Mouse (Mus musculus) right cerebral cortex, postnatal 36 days (tissue): ENCODE data around the gene Ano10.
A peak's percentile ranks its signal among the peaks of the same experiment; 100 is the strongest.

ENCODE experiments used
- DNase-seq, 2 experiments: peaks; one replicate each; pipeline ENCODE4 v3.0.0; 2022; ENCODE audit warnings: low spot score in 2 of 2, mixed read lengths in 1 of 2

Gene Ano10

DNA sequence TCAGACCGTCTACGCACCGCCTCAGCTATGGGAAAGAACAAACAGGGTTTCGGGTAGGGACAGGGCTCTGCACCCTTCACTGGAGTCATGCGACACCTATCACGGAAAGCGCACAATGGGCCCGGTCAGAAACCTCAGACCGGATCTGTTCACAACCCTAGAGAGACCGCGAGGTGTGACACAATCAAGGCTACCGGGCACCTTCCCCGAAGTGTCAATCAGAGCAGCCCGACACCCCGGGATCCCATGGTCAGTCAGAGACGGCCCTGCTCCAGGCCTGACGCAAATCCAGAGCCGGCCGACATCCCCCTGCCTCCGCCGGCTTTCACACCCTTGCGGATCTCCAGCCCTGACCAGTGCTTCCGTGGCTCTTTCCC lies 370 bp downstream of the Ano10 start:
- DNase-seq = peak in 1 of 2 experiments; percentile 23

DNA sequence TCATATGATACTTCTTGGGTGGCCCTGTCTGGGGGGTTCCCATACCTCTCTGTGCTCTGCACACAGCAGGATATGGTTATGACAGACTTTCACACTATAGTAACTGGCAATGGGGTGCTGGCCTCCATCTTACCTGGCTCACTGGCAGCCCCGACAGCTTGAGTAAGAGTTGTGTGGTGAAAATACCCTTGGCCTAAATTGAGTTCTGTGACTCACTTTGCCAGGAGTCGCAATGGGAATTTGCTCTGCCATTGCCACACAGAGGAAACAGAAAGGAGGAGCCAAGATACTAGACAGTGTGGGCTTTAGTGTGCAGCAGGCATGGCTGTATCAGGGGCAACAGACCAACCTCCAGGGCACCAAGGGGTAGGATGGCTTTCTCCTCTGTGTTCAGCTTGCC lies 4.0 kb downstream of the Ano10 start:
- DNase-seq = no peak

DNA sequence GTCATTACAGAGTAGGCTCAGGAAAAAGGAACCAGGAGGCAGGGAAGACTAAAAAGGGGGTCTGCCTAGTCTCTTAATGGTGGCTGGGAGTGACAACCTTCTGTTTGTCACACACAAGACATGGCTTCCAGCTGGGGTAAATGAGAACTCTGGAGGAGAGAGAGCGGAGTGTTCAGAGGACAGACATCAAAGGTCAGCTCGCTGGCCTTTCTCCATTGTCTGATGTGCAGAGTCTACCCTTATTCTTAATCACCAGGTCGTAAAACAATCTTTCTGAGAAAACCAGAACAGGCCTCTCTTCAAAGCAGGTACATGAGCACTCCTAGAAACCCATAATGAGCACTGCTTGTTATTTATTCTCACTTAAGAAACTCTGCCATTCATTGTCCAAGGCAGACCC lies 5.8 kb downstream of the Ano10 start:
- DNase-seq = no peak

DNA sequence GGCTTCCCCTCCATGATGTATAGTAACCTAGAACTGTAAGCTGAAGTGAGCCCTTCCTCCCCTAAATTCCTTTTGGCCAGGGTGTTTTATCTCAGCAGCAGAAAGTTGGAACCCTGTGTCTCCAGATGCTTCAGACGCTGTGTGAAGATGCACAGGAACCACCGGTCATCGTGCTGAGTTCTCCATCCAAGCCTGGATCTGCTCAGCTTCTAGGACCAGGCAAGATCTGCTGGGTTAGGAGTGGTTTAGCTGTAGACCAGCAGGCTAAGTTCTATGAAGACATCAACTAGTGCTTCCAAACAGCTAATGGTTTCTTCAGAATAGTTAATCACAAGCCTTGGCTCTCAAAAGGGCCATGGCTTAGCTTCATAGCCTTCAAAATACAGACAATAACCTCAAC lies 6.7 kb downstream of the Ano10 start:
- no peak for DNase-seq

DNA sequence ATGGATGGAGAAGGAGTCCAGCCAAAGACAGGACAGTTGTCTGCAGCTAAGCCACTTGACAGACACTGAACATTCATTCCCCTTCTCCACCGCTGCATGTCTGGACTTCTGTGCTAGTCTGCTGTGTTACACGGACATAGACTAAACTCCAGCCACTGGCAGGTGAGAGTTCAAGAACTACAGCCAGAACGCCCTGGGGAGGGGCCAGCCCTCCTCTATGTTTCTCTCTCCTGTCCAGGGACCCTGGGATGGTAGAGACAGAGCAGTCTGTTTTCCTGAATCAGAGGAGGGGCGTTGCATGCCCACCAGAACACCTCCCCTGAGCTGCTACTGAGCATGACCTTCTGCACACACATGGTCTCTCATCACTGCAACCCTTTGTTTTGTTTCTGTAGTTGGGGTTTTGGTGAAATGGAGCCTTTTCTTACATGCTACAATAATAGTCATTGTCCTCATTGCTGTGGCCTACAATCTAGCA lies 8.4 kb downstream of the Ano10 start:
- DNase-seq = no peak

DNA sequence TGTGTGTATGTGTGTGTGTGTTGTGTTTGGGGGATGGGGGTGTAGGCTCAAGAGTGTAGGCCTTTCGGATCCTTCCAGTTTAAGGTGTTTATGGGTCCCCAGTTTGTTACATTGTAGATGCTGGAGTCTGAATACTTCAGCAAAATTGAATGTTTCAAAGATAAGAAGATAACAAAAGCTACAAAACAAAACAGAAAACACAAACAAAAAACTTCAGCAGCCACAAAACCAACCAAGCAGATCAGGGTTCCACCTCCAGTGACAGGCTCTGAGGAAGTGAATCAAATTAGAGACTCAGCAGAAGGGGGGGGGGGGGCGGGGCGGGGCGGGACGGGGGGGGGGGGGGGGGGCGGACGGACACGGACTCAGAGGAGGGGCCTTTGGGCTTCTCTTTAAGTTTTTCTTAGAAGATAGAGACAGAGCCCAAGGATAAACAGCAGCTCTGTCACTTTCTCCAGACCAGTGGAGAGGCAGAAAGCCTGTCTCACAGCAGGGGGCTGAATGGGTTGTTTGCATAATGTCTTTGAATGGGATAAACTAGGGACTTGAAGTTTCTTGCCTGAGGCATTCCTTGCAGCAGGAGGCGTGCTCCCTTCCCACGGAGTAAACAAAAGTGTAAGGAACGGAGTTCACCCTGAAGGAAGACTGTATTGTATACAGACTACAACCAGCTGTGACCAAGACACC lies 8.9 kb downstream of the Ano10 start:
- no peak for DNase-seq

DNA sequence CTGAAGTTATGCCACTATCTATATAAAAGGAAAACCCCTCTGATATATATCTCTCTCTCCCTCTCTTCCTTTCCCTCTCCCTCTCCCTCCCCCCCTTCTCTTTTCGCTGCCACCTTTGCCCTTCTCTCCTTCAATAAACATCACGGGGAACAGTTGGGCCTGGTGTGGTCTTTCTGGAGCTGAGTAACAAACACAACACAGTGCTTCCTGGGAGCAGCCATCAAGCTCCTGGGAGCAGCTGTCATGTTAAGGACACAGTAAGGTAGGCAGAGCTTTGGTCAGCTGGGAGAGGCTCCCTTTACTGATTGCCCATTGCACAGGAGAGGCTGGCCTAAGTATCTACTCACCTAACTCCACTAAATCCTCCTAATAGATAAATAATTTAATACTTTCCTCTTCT lies 9.5 kb downstream of the Ano10 start:
- DNase-seq = no peak

DNA sequence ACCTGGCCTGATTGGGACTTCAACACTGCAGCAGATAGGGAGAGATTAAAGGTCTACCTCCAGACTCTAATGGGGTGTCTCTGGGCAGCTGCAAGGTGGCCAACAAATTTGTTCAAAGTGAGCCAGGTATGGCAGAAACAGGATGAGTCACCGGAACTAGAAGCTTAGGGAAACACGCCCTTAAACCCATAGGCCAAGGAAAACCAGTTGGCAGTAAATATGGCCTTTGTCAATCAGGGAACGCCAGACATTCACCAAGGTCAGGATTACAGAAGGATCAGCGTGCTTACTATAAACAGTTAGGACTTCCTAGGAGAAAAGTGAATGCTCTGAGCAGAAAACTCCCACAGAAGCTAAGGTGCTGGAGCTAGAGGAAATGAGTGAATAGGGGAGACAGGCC lies 13.2 kb downstream of the Ano10 start:
- no peak for DNase-seq

DNA sequence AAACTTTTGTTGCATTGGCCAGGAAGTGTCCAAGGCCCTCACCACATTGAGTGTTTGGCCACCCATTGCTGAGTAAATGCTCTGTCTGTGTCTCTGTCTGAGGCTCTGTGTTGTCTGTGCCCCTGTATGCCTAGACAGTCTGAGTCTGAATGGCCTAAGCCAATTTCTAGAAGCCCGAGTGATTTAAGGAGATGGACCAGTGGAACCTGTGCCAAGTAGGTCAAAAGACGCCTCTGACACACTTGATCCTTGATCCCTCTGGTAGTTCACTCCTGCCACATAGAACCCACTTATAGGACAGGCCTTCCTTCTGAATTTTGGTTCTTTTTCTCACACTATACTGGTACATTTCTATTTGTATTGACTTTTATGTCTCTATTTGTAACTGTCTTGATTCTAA lies 17.6 kb downstream of the Ano10 start:
- no peak for DNase-seq

DNA sequence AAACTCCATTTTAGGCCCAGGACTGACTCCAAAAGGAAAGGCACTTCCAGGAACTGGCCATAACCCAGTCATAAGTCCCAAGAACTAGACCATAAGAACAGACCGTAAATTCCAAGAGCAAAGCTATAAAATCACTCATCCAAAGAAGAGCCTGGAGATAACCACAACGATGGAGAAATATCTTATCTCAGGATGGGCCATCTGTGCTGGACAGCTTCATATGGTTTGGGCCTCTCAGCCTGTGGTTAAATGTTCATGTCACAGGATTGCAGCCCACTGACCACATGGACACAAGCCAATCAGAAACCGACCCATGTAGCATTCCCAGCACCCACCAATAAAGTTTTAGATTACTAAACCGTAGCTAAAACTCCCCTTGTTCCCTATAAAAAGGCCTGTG lies 18.1 kb downstream of the Ano10 start:
- DNase-seq = no peak

DNA sequence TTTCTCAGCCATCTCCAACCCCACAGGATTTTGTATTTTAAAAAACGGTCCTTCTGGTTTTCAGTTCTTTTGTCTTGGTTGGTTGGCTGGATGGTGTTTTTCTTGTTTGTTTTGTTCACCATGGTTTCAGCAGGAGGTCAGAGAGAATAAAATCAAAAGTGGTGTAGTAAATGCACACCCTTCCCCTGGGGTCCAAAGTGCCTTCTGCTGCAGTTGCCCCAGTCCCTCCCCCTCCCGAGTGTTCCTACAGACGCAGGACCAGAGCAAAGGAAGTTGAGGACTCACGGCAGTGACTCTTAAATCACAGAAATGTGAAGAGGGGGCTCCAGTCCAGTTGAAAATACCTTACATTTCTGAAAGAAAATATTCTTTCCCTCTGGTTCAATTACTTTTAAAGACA lies 19.9 kb downstream of the Ano10 start:
- DNase-seq = no peak

DNA sequence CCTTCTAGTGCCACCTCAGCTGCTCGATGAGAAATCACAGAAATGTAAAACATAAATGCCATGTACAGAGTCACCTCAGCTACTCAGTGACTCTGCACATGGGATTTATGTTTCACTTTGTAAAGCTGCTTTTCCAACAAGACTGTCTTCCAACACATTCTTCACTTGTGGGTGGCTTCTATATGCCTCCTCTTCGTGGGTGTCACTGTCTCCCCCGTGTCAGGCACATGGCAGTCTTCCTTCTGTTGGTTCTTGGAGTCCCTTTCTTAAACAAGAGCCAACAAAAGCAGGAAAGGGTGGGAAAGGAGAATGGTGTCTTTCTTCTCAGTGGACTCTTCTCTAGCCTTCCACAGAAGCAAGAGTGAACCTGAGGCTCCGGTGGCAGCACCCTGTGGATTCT lies 20.3 kb downstream of the Ano10 start:
- peak; percentile 59 to 77 for DNase-seq

DNA sequence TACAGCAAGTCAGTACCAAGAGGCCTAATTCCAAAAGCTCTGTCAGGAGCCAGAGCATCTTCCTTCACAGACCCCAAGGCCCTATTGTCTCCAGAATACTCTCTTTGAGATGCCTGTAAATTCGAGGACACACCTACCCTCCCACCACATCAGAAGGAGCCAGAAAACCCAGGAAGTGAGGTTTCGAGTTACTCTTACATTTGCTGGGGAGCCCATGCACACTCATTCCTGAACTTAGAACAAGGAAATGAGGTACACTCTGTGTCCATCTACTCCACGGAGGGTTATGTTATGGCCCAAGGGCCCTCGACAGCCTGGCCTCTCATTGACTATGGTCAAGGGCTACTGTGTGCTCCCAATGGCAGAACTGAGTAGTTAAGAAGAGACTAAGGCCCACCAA lies 22.4 kb downstream of the Ano10 start:
- no peak for DNase-seq

DNA sequence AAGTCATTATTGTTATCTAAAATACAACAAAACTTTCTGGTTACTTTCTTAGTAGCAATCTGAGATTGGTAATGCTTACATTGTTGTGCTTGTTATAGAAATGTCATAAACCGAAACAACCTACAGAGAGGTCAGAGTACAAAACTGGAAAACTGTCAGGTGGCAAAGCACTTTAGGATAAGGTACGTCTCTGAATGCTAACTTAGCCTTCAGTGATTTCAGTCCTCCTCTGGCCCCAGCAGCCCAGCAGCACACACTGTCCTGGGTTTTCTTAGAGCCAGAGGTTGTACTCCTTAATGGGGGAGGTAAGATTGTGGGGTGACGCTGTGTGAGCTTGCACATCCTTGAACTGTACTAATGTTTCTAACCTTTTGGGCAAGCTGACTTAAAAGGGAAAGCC lies 22.9 kb downstream of the Ano10 start:
- DNase-seq = no peak

DNA sequence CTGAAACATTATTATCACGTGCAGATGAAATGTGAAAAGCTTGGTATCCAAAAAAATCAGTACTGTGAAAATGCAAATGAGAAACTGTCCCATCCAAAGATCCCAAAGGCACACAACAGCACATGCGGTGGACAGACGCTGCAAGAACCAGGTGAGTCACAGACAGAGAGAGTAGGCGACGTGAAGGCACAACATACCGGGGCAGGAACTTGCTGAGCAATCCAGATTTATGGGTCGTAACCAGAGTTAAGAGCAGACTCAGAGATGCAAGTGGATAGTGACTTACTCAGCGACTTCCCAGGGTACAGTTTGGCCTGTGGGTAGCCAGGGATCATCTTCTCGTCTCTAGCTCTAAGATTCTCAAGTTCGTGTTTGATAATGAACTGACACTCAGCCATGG lies 23.3 kb downstream of the Ano10 start:
- DNase-seq = no peak

DNA sequence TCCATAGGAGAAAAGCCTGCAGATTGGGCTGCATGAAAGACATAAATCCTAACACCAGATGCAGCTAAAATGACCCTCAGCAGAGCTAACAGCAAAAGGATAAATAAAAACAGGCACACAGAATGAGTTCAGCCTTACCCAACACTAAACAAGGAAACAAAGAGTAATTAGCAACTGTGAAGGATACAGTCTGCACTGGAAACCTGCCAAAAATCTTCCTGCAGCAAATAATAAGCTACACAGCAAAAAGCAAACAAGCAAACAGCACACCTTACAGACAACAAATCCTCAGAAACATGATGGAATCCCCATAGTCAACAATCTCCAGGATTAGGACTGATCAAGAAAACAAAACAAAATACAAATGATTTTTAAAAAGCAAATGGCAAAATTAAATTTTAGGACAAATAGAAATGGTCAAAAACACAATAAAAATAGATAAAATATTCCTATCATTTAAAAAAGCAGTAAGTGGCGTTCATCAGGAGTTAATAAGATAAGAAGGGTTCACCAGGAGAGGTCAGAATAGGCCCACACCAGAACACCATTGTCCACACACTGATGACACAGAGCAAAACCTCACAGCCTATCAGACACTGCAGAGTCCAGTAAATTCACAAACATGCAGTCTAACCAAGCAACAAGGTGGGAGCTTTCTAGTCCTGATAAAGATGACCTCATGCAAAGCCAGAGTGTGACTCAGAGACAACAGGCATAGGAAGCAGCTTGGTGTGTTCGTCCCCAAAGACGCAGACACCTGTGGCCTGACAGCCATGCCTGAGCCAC lies 24.8 kb downstream of the Ano10 start:
- DNase-seq = no peak

DNA sequence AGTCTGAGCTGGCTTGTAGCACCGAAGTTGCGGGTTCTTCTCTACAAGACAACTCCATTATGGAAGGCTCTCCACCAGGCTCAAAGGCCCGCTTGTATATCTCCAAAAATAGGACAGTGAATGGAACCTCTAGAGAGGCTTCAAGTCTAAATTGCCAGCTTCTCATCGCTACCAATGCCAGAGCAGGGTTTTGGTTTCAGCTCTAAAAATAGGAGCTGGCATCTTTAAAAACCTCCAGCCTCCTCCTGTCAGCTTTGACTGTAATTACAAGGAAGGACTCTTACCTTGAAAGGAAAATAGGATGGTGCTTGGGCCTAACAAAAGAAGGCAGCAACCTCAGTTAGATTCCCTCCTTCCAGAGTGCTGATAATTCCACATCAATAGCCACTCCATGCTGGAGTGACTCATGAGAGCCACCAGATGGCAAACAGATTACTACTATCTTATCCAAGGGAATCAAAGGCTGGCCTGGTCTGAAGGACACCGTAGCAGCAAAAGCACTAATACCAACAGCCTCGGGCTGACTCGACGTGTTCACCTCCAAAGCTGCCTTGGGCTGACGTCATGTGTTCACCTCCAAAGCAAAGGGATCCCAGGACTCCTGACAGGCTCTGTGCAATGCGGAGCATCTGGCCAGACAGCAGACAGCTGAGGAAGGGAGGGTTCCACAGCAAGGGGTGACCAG lies 28.6 kb downstream of the Ano10 start:
- DNase-seq = no peak

DNA sequence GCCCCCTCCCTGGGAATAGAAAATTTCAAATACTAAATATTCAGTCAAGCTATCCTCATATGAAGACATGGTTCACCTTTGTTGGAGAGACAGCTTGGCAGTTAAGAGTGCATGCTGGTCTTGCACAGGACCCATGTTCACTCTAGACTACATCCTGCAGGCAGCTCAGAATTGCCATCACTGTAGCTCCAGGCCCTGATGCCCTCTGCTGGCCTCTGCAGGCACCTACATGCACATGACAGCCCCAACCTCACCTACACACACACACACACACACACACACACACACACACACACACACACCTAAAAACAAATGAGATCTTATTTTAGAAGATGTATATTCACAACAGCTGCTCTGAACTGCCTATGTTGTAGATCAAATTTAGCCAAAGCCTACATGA lies 31.1 kb downstream of the Ano10 start:
- DNase-seq = no peak

DNA sequence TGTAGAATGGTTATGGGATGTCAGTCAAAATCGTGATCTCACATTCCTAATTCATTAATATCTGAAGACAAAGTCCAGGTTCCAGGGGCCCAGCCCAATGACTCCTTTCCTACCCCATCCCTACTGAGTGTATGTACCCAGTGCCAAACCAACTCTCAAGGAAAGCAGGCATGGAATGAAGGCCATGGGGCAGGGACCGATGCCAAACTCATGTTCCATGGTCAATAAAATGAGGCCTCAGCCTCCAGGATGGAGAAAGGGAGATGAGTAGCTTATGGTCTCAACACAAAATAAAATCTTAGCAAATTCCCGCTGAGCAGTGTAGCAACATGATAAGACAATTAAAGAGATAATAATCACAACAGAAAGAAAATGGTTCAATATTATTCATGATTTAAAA lies 39.8 kb downstream of the Ano10 start:
- no peak for DNase-seq

DNA sequence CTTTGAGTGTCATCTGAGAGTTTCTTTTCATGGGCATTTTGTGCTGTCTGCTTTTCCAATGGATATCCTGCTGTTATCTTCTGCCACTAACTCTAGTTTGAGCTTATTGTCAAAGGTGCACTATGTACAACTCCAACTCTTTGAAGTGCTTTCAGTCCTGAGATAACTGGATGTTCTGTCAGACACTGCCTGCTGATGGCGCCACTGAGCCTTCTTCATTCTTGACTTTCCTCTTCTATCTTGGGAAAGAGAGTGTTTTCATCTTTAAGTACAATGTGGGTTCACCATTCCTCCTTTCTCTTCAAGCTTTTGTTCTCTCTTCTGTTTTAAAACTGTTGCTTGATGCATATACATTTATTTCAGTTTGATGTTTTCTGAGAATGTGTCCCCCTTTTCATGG lies 42.1 kb downstream of the Ano10 start:
- no peak for DNase-seq

DNA sequence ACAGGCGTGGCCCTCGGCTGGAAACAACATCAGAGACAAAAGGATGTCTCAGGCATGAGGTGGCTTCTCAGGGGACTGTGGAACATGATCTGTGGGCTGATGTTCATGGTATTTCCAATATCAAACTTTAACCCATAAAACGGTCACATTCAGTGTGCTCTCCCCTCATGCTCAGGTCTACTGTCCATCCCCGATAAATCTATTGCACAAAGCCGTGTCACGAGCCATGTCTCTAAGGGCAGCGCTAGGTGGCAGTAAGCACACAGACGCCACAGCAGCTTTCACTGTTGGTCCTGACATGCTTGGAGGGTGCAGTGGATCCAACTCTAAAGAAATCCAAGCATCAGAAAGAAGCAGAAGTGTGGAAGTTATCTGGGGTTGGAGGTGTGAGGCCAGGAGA lies 46.1 kb downstream of the Ano10 start:
- DNase-seq = no peak

DNA sequence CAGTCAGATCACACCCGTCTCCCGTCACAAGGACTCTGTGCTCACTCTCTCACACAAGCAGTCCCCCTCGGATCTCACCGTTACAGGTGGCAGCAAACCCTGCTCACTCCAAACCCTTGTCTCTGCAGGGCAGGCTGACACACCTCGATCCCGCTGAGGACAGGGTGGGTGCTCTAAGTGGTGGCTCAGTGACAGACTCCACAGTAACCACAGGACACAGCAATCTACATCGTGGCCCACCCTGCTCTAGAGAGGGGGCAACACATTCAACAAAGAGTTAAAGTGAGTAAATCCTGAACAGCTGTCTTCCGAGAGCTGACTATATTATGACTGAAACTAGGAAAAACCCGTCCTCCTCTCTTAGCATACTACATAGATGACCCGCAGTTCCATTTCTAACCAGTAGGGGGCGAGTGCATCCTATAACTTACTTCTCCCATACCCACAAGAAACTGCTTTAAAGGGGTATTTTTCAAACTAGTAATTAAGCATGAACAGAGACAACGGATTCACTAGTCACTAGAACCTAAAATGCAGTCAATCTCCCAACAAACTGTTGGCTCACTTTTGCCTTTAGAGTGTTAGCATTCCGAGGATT lies 46.7 kb downstream of the Ano10 start:
- peak; percentile 69 to 74 for DNase-seq

DNA sequence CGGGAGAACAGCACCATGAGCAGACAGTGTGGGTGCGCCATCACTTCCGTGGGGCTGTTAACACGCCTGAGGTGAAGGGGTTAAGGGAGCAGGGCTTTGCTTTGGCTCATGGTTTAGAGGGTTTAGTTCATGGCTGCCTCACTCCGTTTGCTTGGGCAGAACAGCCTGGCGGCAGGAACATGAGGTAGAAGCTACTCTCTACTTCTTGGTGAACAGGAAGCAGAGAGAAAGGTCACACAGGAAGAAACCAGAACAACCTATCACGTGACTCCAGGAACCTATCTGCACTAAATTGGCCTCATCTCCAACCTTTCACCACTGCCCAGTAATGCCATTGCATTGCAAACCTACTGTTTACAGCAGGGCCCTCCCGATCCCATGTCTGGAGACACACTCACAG lies 48.3 kb downstream of the Ano10 start:
- no peak for DNase-seq
